ENCODE assay signal across 11 mouse cellular contexts in the genomic region with DNA sequence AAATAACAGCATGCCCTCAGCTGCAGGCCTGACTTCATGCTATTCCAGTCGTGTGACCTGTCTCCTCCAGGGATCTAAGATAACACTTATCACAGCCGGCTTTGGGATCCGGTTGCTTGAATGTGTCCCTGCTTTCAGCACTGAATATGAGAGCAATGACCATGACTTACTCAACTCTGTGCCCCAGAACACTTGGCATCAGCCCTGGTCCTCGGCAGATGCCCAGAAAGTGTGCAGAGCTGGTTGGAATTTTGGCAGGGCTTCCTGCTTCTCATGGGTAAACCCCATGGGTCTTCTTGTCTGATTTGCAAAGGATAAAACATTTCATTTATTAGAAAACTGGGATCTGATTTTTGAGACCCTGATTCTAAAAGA.
DNase-seq lines count a peak whose midpoint lies in the region; ATAC-seq and TF ChIP-seq lines count a peak whose summit lies in the region.
"Had no signal": no experiment of that assay in that cellular context is flagged by ENCODE, and none has a peak within 500 bp of the region (broad histone marks: within the 10 kb centered on the region; RNA-seq: fewer than 3 reads in every experiment).

No protein-coding gene starts in this region.

- no peaks in the 10 kb centered on the region for H3K36me3 ChIP-seq in heart, embryonic 12.5 days
- H3K36me3 ChIP-seq: embryonic facial prominence, embryonic 13.5 days; G1E; neural tube, embryonic 13.5 days had no signal

- TF ChIP-seq CTCF in lung, adult 2 months (IDR thresholded peaks at IDR 0.05; ENCODE audit: insufficient read depth, low read length): no peak

- no peak overlapping the region for H3K27ac ChIP-seq in heart, embryonic 12.5 days (ENCODE audit: poor library complexity, severe bottlenecking)
- H3K27ac ChIP-seq: embryonic facial prominence, embryonic 13.5 days; neural tube, embryonic 13.5 days had no signal

- no peaks in the 10 kb centered on the region for H3K27me3 ChIP-seq in heart, embryonic 12.5 days (replicated peaks)
- H3K27me3 ChIP-seq: embryonic facial prominence, embryonic 13.5 days; neural tube, embryonic 13.5 days had no signal

- ATAC-seq in heart, embryonic 12.5 days (ENCODE audit: insufficient number of reproducible peaks, low FRiP score): no peak

- DNase-seq in heart, adult 8-10 months (ENCODE audit: low spot score): peak; percentile 10
- DNase-seq in Muller cell, postnatal 12 days (ENCODE audit: inconsistent ontology term): peak; percentile 82
- DNase-seq in cerebellum, adult 9-10 months: peak; percentile 32
- DNase-seq in kidney, postnatal 14 days: peak; percentile 12
- no peak for DNase-seq in lung, adult 2 months
- DNase-seq in c-Kit-positive CD71-positive TER-119-positive erythroid progenitor cells, embryonic 14.5 days (ENCODE audit: low spot score): no peak
- no peak for DNase-seq in spleen, adult 18-20 months

- no peaks in the 10 kb centered on the region for H3K9me3 ChIP-seq in heart, embryonic 12.5 days (replicated peaks)
- H3K9me3 ChIP-seq: embryonic facial prominence, embryonic 13.5 days; G1E; neural tube, embryonic 13.5 days had no signal

- no peak overlapping the region for H3K4me2 ChIP-seq in heart, embryonic 12.5 days
- H3K4me2 ChIP-seq: embryonic facial prominence, embryonic 13.5 days; neural tube, embryonic 13.5 days had no signal

- WGBS in heart, embryonic 12.5 days: 40% methylated on average over 4 of the region's 4 CpGs
- 62% methylated on average over 4 of the region's 4 CpGs for WGBS in lung, adult 2 months

- H3K9ac ChIP-seq in heart, embryonic 12.5 days: no peak overlapping the region
- H3K9ac ChIP-seq: embryonic facial prominence, embryonic 13.5 days; neural tube, embryonic 13.5 days had no signal

- H3K4me1 ChIP-seq in heart, embryonic 12.5 days (replicated peaks): no peaks in the 10 kb centered on the region
- H3K4me1 ChIP-seq in lung, adult 2 months (ENCODE audit: control insufficient read depth, insufficient read depth, low read length): no peaks in the 10 kb centered on the region
- H3K4me1 ChIP-seq: embryonic facial prominence, embryonic 13.5 days; neural tube, embryonic 13.5 days had no signal

- TF ChIP-seq POLR2A in lung, adult 2 months (IDR thresholded peaks at IDR 0.05; ENCODE audit: borderline replicate concordance, extremely low read depth, low read depth, low read length): no peak

- no peak overlapping the region for H3K4me3 ChIP-seq in heart, embryonic 12.5 days
- H3K4me3 ChIP-seq in lung, adult 2 months (replicated peaks; ENCODE audit: extremely low read depth, low read depth, low read length): no peak overlapping the region
- H3K4me3 ChIP-seq: embryonic facial prominence, embryonic 13.5 days; neural tube, embryonic 13.5 days had no signal

Comparison
In these comparisons a context has a peak if more than half of its experiments do, and no peak if none do; other contexts are left out.
1. DNase-seq: peak in heart, adult 8-10 months (single experiment), Muller cell, postnatal 12 days (single experiment), cerebellum, adult 9-10 months (single experiment) and kidney, postnatal 14 days (single experiment); none in lung, adult 2 months (single experiment), c-Kit-positive CD71-positive TER-119-positive erythroid progenitor cells, embryonic 14.5 days (single experiment) and spleen, adult 18-20 months (0 of 2).